Mouse (Mus musculus) limb, embryonic 11.5 days (tissue): ENCODE results near the gene Igf1r. TPM values are rescaled to one million over a fixed set of nuclear protein-coding genes. Genes with fewer than 3 reads are reported as not detected.

Source experiments
- ATAC-seq: fragments of 200-750 bp; cut with Nextera tagmentation; 2 replicates; pipeline ENCODE4 v1.8.0; 2017; ENCODE audit warnings: low read depth; ENCODE audit not compliant: insufficient number of reproducible peaks, low FRiP score, low TSS enrichment
- DNase-seq: peaks from one replicate; pipeline ENCODE4 v3.0.0-alpha.2; 2015; ENCODE audit warnings: low spot score
- H3K27ac ChIP-seq: fragments of 300-500 bp; sonication (generic); replicated peaks from 2 replicates; pipeline ENCODE4 v1.5.1; 2014; ENCODE audit warnings: low read depth, mild to moderate bottlenecking, low read length
- H3K27me3 ChIP-seq: fragments of 300-500 bp; sonication (generic); 2 replicates; pipeline ENCODE4 v1.6.1; 2014; ENCODE audit warnings: mild to moderate bottlenecking, low read length, mixed read lengths; ENCODE audit not compliant: control insufficient read depth, insufficient read depth
- H3K36me3 ChIP-seq: fragments of 300-500 bp; sonication (generic); 2 replicates; pipeline ENCODE4 v1.6.1; 2014; ENCODE audit warnings: mild to moderate bottlenecking, low read length, moderate library complexity, mixed read lengths; ENCODE audit not compliant: control insufficient read depth, insufficient read depth
- H3K4me1 ChIP-seq: fragments of 300-500 bp; sonication (generic); 2 replicates; pipeline ENCODE4 v1.6.1; 2014; ENCODE audit warnings: low read length, mixed read lengths; ENCODE audit not compliant: control insufficient read depth, insufficient read depth
- H3K4me2 ChIP-seq: fragments of 300-500 bp; sonication (generic); 2 replicates; pipeline ENCODE4 v1.6.1; 2014; ENCODE audit warnings: low read depth, mild to moderate bottlenecking, moderate library complexity; ENCODE audit not compliant: severe bottlenecking
- H3K4me3 ChIP-seq: fragments of 300-500 bp; sonication (generic); 2 replicates; pipeline ENCODE4 v1.5.1; 2014; ENCODE audit warnings: low read depth, low read length
- H3K9ac ChIP-seq: fragments of 300-500 bp; sonication (generic); 2 replicates; pipeline ENCODE4 v1.6.1; 2014; ENCODE audit warnings: mild to moderate bottlenecking, low read length
- H3K9me3 ChIP-seq: fragments of 300-500 bp; sonication (generic); 2 replicates; pipeline ENCODE4 v1.6.1; 2016; ENCODE audit warnings: low read length; ENCODE audit not compliant: control insufficient read depth
- WGBS: fragments of 180-500 bp; shearing (Covaris S2); extraction: QIAGEN DNeasy Blood & Tissue Kit; methylation state at CpG from one replicate; pipeline ENCODE4 v1.1.7; 2014; 5-methylcytosine and 5-hydroxymethylcytosine counted together
- polyA plus RNA-seq: library from polyadenylated mRNA; unstranded; fragments of >200 nt; fragmentation: Nextera tagmentation; extraction: Ambion mirVana; gene quantifications from 2 replicates; pipeline ENCODE4 v1.2.1, GENCODE M21; 2014

Gene Igf1r
- polyA plus RNA-seq, 1 experiment from 2014 or later = 29.9 TPM

DNA sequence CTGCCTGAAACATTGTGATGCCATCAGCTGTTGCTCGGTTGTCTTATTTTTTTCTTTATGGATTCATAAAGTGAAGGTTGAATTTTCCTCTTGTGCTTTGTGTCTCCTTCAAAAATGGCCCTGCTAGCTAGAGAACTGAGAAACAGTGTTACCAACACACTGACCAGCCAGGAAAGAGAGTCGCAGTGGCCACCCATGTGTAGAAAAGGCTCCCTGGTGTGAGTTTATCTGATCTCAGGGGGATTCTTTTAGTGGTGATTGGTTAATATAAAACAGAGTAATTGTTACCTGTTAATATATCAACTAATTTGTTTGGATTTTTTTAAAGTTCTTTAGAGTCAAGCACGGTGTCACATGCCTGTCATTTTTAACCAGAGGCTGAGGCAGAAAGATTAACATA is 33.2 kb upstream of the Igf1r start:
- no peak overlapping the region for H3K9ac ChIP-seq
- no peaks in the 10 kb centered on the region for H3K27me3 ChIP-seq
- no peaks in the 10 kb centered on the region for H3K9me3 ChIP-seq
- H3K4me1 ChIP-seq = peaks cover 8% of the 10 kb centered on the region
- no peaks in the 10 kb centered on the region for H3K36me3 ChIP-seq
- WGBS = 71% methylated on average over 3 of the region's 3 CpGs
- no peak overlapping the region for H3K4me2 ChIP-seq
- no peak overlapping the region for H3K4me3 ChIP-seq
- ATAC-seq (no peak), DNase-seq (no peak)
- H3K27ac ChIP-seq = no peak overlapping the region

DNA sequence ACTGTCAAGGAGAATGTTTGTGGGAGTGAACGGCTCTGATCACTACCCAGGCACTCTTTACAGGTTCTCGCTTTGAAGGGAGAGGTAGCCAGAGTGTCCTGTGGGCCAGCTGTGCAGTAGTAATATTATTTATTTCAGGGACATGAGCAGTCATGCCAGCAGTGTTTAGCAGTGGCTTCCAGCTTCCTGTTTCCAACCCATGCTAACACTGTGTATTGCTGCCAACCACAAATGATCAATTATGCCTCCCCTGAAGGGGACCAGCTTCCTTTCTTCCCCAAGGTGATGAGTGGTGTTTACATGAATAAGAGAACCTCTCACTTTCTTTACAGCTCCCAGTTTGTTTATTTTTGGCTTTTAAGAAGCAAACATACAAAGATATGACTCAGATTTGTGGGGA is 28.4 kb upstream of the Igf1r start:
- Histone ChIP-seq H3K4me3 (no peak overlapping the region), H3K36me3 (no peaks in the 10 kb centered on the region), H3K4me1 (no peaks in the 10 kb centered on the region), H3K27ac (no peak overlapping the region), H3K9ac (no peak overlapping the region), H3K27me3 (no peaks in the 10 kb centered on the region), H3K4me2 (no peak overlapping the region), H3K9me3 (no peaks in the 10 kb centered on the region)
- 50% methylated on average over 2 of the region's 2 CpGs for whole genome bisulfite sequencing
- ATAC-seq = no peak
- peak; percentile 12 for DNase-seq

DNA sequence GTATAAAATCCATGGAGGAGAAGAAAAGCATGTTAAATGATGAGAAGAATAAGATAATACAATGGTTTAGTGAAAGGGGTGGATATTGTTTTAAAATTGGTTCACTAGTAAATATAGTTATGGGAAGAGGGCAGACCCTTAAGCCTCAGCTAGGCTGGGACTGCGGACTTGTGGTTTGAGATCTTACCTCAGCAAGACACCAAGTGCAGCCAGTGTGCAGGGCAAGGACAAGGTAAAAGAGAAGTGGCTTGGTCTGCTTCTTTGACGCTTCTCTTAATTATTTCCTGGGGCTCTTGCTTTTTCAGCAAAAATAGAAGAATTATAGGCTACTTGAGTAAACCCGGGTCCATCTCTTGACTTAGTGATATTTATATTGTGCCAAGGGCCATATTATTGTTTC is 22.5 kb upstream of the Igf1r start:
- no peak for ATAC-seq
- no peak for DNase-seq
- no peaks in the 10 kb centered on the region for H3K9me3 ChIP-seq
- H3K27me3 ChIP-seq = no peaks in the 10 kb centered on the region
- H3K4me3 ChIP-seq = no peak overlapping the region
- no peaks in the 10 kb centered on the region for H3K4me1 ChIP-seq
- H3K36me3 ChIP-seq = no peaks in the 10 kb centered on the region
- no peak overlapping the region for H3K27ac ChIP-seq
- no peak overlapping the region for H3K4me2 ChIP-seq
- WGBS = 83% methylated on average over 3 of the region's 3 CpGs
- no peak overlapping the region for H3K9ac ChIP-seq

DNA sequence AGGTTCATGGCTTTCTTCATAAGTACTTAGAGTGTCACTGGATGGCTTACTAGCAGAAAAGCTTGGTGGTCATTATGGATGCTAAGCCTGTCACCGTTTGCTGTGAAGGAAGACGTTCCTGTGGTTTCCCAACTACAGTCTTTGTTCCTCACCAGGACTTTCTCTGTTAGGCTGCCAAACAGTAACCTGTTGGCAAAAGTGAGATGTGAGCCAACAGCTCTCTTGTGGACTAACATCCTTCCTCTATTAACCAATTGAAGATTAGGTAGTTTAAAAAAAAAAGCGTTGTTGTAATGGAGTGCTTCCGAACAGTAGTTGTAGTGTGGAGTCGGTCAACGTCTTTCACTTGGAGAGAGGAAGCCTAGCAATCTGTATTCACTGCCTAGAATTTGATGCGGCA is 15.8 kb upstream of the Igf1r start:
- Histone ChIP-seq H3K4me3 (no peak overlapping the region), H3K9me3 (no peaks in the 10 kb centered on the region), H3K9ac (no peak overlapping the region), H3K27me3 (no peaks in the 10 kb centered on the region), H3K4me2 (no peak overlapping the region), H3K27ac (no peak overlapping the region), H3K36me3 (no peaks in the 10 kb centered on the region), H3K4me1 (no peaks in the 10 kb centered on the region)
- ATAC-seq (no peak), DNase-seq (no peak)
- 87% methylated on average over 7 of the region's 7 CpGs for WGBS

DNA sequence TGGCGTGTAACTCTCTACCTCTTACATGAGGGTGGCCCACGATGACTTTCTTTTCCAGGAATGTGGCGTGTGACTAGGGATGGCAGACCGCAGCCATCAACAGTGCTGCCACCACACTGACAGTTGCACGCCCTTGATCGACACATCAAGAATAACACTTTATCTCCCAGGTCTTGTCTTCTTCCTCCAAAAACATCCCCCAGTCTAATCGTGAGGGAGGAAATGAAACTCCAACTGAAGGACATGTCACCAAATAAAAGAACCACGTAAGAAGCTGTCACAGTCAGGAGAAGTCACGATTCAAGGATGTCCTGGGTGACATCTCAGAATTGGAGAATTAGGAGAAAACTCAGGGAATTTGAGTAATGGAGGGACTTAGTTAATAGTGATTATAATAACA is 8.8 kb upstream of the Igf1r start:
- no peaks in the 10 kb centered on the region for H3K36me3 ChIP-seq
- no peak overlapping the region for H3K27ac ChIP-seq
- 90% methylated on average over 9 of the region's 9 CpGs for WGBS
- ATAC-seq (no peak), DNase-seq (no peak)
- H3K4me3 ChIP-seq = no peak overlapping the region
- no peaks in the 10 kb centered on the region for H3K4me1 ChIP-seq
- no peak overlapping the region for H3K9ac ChIP-seq
- H3K4me2 ChIP-seq = no peak overlapping the region
- H3K27me3 ChIP-seq = no peaks in the 10 kb centered on the region
- no peaks in the 10 kb centered on the region for H3K9me3 ChIP-seq

DNA sequence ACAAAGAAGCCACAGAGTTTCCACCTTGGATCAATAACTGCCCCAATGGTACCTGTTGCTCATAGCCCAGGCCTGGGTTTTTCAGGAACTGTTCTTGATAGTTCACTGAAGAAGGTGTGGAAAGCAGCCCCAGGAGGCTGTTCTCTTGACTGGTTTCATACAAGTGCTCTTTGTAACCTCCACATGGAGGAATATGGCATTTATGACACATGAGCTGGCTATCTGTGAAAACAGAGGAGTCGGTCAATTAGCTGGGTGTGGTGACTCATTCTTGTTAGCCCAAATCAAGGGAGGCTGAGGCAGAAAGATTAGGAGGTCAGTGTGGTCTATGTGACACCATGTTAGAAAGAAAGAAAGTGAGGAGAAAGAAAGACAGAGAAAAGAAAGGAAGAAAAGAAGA is 5.7 kb upstream of the Igf1r start:
- no peak overlapping the region for H3K9ac ChIP-seq
- no peaks in the 10 kb centered on the region for H3K4me1 ChIP-seq
- 72% methylated on average over 1 of the region's 1 CpGs for WGBS
- no peak for ATAC-seq
- no peaks in the 10 kb centered on the region for H3K9me3 ChIP-seq
- no peak overlapping the region for H3K4me3 ChIP-seq
- DNase-seq = no peak
- H3K36me3 ChIP-seq = no peaks in the 10 kb centered on the region
- H3K27ac ChIP-seq = no peak overlapping the region
- no peak overlapping the region for H3K4me2 ChIP-seq
- no peaks in the 10 kb centered on the region for H3K27me3 ChIP-seq

DNA sequence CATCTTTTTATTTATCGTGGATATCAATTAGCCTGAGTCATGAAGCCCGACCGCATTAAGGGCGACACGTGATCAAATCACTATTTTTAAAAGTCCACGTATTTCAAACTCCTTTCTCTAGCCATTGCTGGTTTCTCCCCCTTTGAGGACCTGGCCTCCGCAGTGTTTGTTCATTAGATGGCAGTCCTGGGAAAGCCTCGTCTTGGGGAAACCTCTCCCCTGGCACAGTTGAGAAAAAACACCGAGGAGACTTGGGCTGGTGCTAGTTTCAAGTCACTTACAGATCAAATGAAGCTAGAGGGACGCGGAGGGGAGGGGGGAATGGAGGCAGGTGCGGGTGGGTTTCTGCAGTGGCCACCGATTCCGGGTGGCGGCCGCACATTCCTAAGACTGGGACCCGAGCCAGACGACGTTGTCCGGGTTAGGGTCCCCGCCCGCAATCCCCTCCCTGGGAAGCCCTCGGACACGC is 2.2 kb upstream of the Igf1r start:
- peaks cover 6% of the 10 kb centered on the region; the same call in 1 of the 2 replicates for H3K4me1 ChIP-seq
- no peaks in the 10 kb centered on the region for H3K9me3 ChIP-seq
- peak overlapping the region; percentile 98 for H3K9ac ChIP-seq
- peak overlapping the region; percentile 93 for H3K4me2 ChIP-seq
- under 1% methylated on average over 20 of the region's 24 CpGs for WGBS
- ATAC-seq (peak; percentile 49), DNase-seq (no peak)
- H3K36me3 ChIP-seq = no peaks in the 10 kb centered on the region
- peak overlapping the region; percentile 99 for H3K27ac ChIP-seq
- no peaks in the 10 kb centered on the region for H3K27me3 ChIP-seq
- H3K4me3 ChIP-seq = peak overlapping the region; percentile 97

DNA sequence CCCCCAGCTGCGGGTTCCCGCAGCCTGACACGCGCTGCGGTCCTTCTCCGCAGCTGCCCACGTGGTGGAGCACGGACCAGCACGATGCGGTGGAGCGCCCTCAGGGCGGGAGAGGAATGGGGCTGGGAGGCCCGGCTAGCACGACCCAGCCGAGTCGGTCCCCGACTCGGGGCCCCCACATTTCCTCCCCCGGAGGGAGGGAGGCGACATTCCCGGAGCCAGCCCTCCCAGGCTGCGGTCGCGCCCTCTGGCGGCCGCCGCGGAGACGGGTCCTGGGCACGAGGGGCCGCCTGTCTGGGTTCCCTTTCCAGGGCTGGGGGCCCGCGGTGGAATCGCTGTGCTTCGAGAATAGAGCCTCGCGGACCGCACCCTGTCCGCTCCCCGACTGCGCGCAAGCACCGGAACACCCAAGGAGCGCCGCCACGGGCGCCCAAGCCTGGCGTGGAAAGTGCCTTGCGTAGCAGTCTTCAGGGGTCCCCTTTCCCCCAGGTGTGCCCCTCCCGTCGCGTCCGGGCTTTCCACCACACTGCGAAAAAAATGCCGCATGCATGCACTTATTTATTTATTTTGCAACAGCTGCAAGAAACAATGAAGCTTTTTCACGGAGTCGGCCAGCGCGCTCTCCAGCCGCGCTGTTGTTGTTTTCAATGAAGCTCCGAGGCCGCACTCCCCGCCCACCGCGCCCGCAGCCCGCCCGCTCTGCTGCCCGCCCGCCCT is 1.7 kb upstream of the Igf1r start:
- Histone ChIP-seq H3K4me1 (peaks cover 6% of the 10 kb centered on the region; the same call in 1 of the 2 replicates), H3K27me3 (no peaks in the 10 kb centered on the region), H3K27ac (peak overlapping the region; percentile 99), H3K9me3 (no peaks in the 10 kb centered on the region), H3K36me3 (no peaks in the 10 kb centered on the region), H3K4me3 (peak overlapping the region; percentile 97), H3K4me2 (peak overlapping the region; percentile 93), H3K9ac (peak overlapping the region; percentile 98)
- WGBS = under 1% methylated on average over 69 of the region's 71 CpGs
- ATAC-seq (peak; percentile 80), DNase-seq (peak; percentile 93)
